ENCODE assay signal across 9 mouse cellular contexts in the genomic region with DNA sequence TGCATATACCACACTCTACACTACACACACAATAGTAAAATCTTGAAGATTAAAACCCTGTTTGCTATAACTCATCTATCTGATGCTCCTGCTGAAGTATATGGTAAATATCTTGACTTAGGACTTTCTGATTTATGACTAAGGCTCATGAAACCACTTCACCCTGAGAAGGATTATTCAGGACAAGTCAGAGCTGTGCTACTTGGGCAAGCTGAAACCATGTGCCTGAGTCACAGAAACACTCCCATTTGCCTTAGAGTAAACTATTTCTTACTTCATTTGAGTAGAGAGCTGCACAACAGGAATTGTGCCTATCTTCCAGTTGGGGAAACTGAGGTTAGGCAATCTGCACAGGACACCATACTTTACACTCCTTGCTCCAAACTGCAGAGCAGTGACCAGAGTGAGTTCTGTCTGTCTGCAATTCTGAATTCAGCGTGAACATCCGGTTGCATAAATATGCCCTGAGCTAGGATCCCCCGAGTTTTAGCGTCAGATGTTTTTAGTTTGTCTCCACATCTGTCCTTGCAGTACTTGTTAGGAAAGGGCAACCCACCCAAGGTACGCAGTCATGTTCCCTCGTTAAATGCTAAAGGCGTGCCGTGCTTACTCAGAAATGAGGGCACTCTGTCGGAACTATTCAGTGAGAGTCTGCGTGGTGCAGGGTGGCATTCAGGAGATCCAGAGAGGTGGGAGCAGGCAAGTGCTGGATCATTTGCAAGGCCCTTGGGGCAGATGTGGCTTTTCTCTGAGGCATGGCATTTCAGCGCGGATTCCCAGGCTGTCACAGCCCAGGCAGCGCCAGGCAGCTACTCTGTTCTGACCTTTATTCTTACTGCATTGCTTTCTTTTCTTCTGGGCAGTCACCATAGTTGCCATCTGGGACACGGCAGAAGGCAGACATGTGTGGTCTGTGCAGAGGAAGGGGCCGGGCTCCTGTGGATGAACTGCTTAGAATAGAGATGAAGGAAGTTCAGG. TPM values are rescaled to one million over a fixed set of nuclear protein-coding genes. Genes with fewer than 3 reads are reported as not detected.
DNase-seq lines count a peak whose midpoint lies in the region; ATAC-seq lines count a peak whose summit lies in the region.
"Had no signal": no experiment of that assay in that cellular context is flagged by ENCODE, and none has a peak within 500 bp of the region (broad histone marks: within the 10 kb centered on the region; RNA-seq: fewer than 3 reads in every experiment).

No protein-coding gene starts in this region.

- no peak overlapping the region for H3K9ac ChIP-seq in forebrain, embryonic 15.5 days (replicated peaks)
- H3K9ac ChIP-seq in limb, embryonic 15.5 days, result no peak overlapping the region
- no peak overlapping the region for H3K9ac ChIP-seq in stomach, embryonic 15.5 days
- no peak overlapping the region for H3K9ac ChIP-seq in kidney, embryonic 15.5 days

- intact Hi-C loops in left cerebral cortex, postnatal 4 days (cut with DNase I), result no loop called here

- 38% methylated on average over 15 of the region's 15 CpGs for WGBS in forebrain, embryonic 15.5 days
- 25% methylated on average over 15 of the region's 15 CpGs for WGBS in limb, embryonic 15.5 days
- 67% methylated on average over 15 of the region's 15 CpGs for WGBS in stomach, embryonic 15.5 days
- 65% methylated on average over 15 of the region's 15 CpGs for WGBS in kidney, embryonic 15.5 days

- no peak overlapping the region for H3K27ac ChIP-seq in forebrain, embryonic 15.5 days (replicated peaks)
- H3K27ac ChIP-seq in limb, embryonic 15.5 days, result 0 out of 2 replicates have a peak overlapping the region, but pooled peaks have one; percentile 30
- 0 out of 2 replicates have a peak overlapping the region, but pooled peaks have one; percentile 9 for H3K27ac ChIP-seq in stomach, embryonic 15.5 days
- H3K27ac ChIP-seq in kidney, embryonic 15.5 days, result no peak overlapping the region

- H3K4me3 ChIP-seq in forebrain, embryonic 15.5 days, result no peak overlapping the region
- no peak overlapping the region for H3K4me3 ChIP-seq in limb, embryonic 15.5 days
- H3K4me3 ChIP-seq in stomach, embryonic 15.5 days (replicated peaks), result no peak overlapping the region
- no peak overlapping the region for H3K4me3 ChIP-seq in kidney, embryonic 15.5 days (replicated peaks)
- H3K4me3 ChIP-seq: erythroblast, embryonic 14.5 days had no signal

- ATAC-seq in forebrain, embryonic 15.5 days (replicated peaks), result peak; percentile 51
- no peak for ATAC-seq in limb, embryonic 15.5 days (ENCODE audit: insufficient number of reproducible peaks, low FRiP score, low TSS enrichment, low read depth)
- ATAC-seq in stomach, embryonic 15.5 days (ENCODE audit: insufficient read depth, low FRiP score, low read depth), result no peak
- no peak for ATAC-seq in kidney, embryonic 15.5 days (replicated peaks; ENCODE audit: low FRiP score)

- H3K4me2 ChIP-seq in forebrain, embryonic 15.5 days (replicated peaks), result no peak overlapping the region
- H3K4me2 ChIP-seq in limb, embryonic 15.5 days, result peak overlapping the region; percentile 24; the same call in 1 of the 2 replicates
- no peak overlapping the region for H3K4me2 ChIP-seq in stomach, embryonic 15.5 days
- no peak overlapping the region for H3K4me2 ChIP-seq in kidney, embryonic 15.5 days

- H3K9me3 ChIP-seq in forebrain, embryonic 15.5 days, result no peaks in the 10 kb centered on the region
- no peaks in the 10 kb centered on the region for H3K9me3 ChIP-seq in limb, embryonic 15.5 days
- H3K9me3 ChIP-seq in stomach, embryonic 15.5 days, result no peaks in the 10 kb centered on the region
- no peaks in the 10 kb centered on the region for H3K9me3 ChIP-seq in kidney, embryonic 15.5 days (replicated peaks)

- peak; percentile 21 for DNase-seq in left cerebral cortex, postnatal 4 days
- DNase-seq in left cerebral cortex, adult 9 months (ENCODE audit: low spot score in 2 of 2), result no peak
- DNase-seq in urinary bladder, adult 2 months (ENCODE audit: low spot score), result no peak
- no peak for DNase-seq in heart, adult 18-20 months

- no peaks in the 10 kb centered on the region for H3K36me3 ChIP-seq in forebrain, embryonic 15.5 days
- no peaks in the 10 kb centered on the region for H3K36me3 ChIP-seq in limb, embryonic 15.5 days
- H3K36me3 ChIP-seq in stomach, embryonic 15.5 days, result no peaks in the 10 kb centered on the region
- no peaks in the 10 kb centered on the region for H3K36me3 ChIP-seq in kidney, embryonic 15.5 days

- H3K27me3 ChIP-seq in forebrain, embryonic 15.5 days, result no peaks in the 10 kb centered on the region
- H3K27me3 ChIP-seq in limb, embryonic 15.5 days, result no peaks in the 10 kb centered on the region
- no peaks in the 10 kb centered on the region for H3K27me3 ChIP-seq in stomach, embryonic 15.5 days (replicated peaks)
- no peaks in the 10 kb centered on the region for H3K27me3 ChIP-seq in kidney, embryonic 15.5 days

- H3K4me1 ChIP-seq in forebrain, embryonic 15.5 days, result peaks cover 20% of the 10 kb centered on the region
- peaks cover 8% of the 10 kb centered on the region for H3K4me1 ChIP-seq in limb, embryonic 15.5 days
- peaks cover 23% of the 10 kb centered on the region for H3K4me1 ChIP-seq in stomach, embryonic 15.5 days
- peaks cover 40% of the 10 kb centered on the region for H3K4me1 ChIP-seq in kidney, embryonic 15.5 days

RNA-seq across cellular contexts. Expression of gene Zfp326, which starts 53.6 kb away (rescaled TPM):
- 10 to 100 TPM; 57.2 to 64.9 TPM for total RNA-seq in left cerebral cortex, postnatal 4 days (2021)
- 55.3 and 57.8 TPM in 2 replicates for polyA plus RNA-seq in forebrain, embryonic 15.5 days (2015; fragmentation: Nextera tagmentation; extraction: Ambion mirVana)
- 34.4 and 38.0 TPM in 2 replicates for polyA plus RNA-seq in limb, embryonic 15.5 days (2015; fragmentation: Nextera tagmentation; extraction: Ambion mirVana)
- 38.7 and 39.0 TPM in 2 replicates for polyA plus RNA-seq in stomach, embryonic 15.5 days (2015; fragmentation: Nextera tagmentation; extraction: Ambion mirVana)
- polyA plus RNA-seq in urinary bladder, adult 2 months (2012; rRNA removed), result 23.0 and 24.4 TPM in 2 replicates
- 47.0 and 50.8 TPM in 2 replicates for polyA plus RNA-seq in kidney, embryonic 15.5 days (2015; fragmentation: Nextera tagmentation; extraction: Ambion mirVana)
- 10 to 100 TPM in 1 of 2 experiments, 1 to 10 TPM in 1; 9.4 to 10.5 TPM for total RNA-seq in heart, adult 18-20 months (2021)

Comparison
In these comparisons a context has a peak if more than half of its experiments do, and no peak if none do; other contexts are left out.
1. H3K27ac ChIP-seq: peak in limb, embryonic 15.5 days (single experiment) and stomach, embryonic 15.5 days (single experiment); none in forebrain, embryonic 15.5 days (single experiment) and kidney, embryonic 15.5 days (single experiment).